In the genomic region with DNA sequence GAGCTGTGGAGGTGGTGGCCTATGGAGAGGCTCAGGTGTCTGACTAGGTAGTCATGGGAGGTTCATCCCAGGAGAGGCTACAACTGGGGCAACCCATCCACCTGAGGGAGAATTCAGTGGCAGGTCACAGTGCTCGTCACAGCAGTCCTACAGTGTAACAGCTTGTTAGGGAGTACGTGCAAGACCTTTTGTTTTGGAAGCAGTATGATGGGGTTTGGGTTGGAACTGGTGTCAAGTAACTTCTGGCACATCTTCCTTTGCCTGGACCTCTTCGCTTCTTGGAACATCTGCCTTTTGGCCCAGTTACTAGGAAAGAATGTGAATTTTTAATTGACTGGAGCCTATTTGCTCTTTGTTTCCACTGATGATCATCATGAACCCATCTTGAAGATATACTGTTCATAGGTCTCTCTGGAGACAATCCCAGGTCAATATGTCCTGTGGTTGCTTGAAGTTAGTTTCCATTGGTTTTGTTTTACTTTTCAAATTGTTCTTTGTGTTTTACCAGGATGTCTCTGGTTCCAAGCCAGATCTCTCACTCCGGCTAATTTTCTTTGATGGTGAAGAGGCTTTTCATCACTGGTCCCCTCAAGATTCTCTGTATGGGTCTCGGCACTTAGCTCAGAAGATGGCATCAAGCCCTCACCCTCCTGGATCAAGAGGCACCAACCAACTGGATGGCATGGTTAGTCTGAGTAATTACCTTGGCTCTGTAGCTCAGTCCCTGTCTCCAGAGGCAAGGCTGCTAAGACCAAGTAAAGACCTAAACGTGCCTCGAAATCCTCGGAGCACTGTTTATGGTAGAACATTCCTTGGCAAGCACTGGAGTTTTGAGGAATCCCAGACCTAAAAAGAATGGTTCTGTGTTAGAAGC, we compare ENCODE assay signal across 24 mouse cellular contexts. TPM values are rescaled to one million over a fixed set of nuclear protein-coding genes. Genes with fewer than 3 reads are reported as not detected.
DNase-seq lines count a peak whose midpoint lies in the region; ATAC-seq and TF ChIP-seq lines count a peak whose summit lies in the region.
"Had no signal": no experiment of that assay in that cellular context is flagged by ENCODE, and none has a peak within 500 bp of the region (broad histone marks: within the 10 kb centered on the region; RNA-seq: fewer than 3 reads in every experiment).

No protein-coding gene starts in this region.

- no peak overlapping the region for H3K9ac ChIP-seq in embryonic facial prominence, embryonic 14.5 days (ENCODE audit: low read depth, low read length)
- no peak overlapping the region for H3K9ac ChIP-seq in lung, embryonic 14.5 days
- no peak overlapping the region for H3K9ac ChIP-seq in stomach, embryonic 16.5 days (ENCODE audit: low read length)
- H3K9ac ChIP-seq in forebrain, embryonic 13.5 days, result no peak overlapping the region
- H3K9ac ChIP-seq: liver, embryonic 13.5 days; midbrain, embryonic 15.5 days; neural tube, embryonic 12.5 days had no signal

- no peaks in the 10 kb centered on the region for H3K27me3 ChIP-seq in embryonic facial prominence, embryonic 14.5 days (replicated peaks; ENCODE audit: control insufficient read depth, insufficient read depth, low read length)
- H3K27me3 ChIP-seq in embryonic facial prominence, embryonic 10.5 days (replicated peaks; ENCODE audit: low read depth, poor library complexity, severe bottlenecking), result no peaks in the 10 kb centered on the region
- no peaks in the 10 kb centered on the region for H3K27me3 ChIP-seq in lung, embryonic 14.5 days (ENCODE audit: insufficient read depth, low read length)
- no peaks in the 10 kb centered on the region for H3K27me3 ChIP-seq in stomach, embryonic 16.5 days (ENCODE audit: control insufficient read depth, insufficient read depth, low read length)
- H3K27me3 ChIP-seq in forebrain, embryonic 13.5 days, result no peaks in the 10 kb centered on the region
- H3K27me3 ChIP-seq: liver, embryonic 13.5 days; midbrain, embryonic 15.5 days; neural tube, embryonic 12.5 days had no signal

- no peaks in the 10 kb centered on the region for H3K36me3 ChIP-seq in embryonic facial prominence, embryonic 14.5 days (ENCODE audit: control insufficient read depth, insufficient read depth, low read length)
- no peaks in the 10 kb centered on the region for H3K36me3 ChIP-seq in embryonic facial prominence, embryonic 10.5 days (replicated peaks)
- H3K36me3 ChIP-seq in lung, embryonic 14.5 days (ENCODE audit: insufficient read depth), result no peaks in the 10 kb centered on the region
- no peaks in the 10 kb centered on the region for H3K36me3 ChIP-seq in stomach, embryonic 16.5 days (ENCODE audit: control insufficient read depth, insufficient read depth, low read length)
- H3K36me3 ChIP-seq in forebrain, embryonic 13.5 days (ENCODE audit: poor library complexity, severe bottlenecking), result no peaks in the 10 kb centered on the region
- H3K36me3 ChIP-seq: hindbrain, embryonic 10.5 days; liver, embryonic 13.5 days; midbrain, embryonic 15.5 days; neural tube, embryonic 12.5 days had no signal

- H3K4me3 ChIP-seq in embryonic facial prominence, embryonic 14.5 days (ENCODE audit: low read depth, low read length), result no peak overlapping the region
- no peak overlapping the region for H3K4me3 ChIP-seq in embryonic facial prominence, embryonic 10.5 days
- H3K4me3 ChIP-seq in lung, embryonic 14.5 days (ENCODE audit: low read depth, low read length), result no peak overlapping the region
- no peak overlapping the region for H3K4me3 ChIP-seq in stomach, embryonic 16.5 days (replicated peaks; ENCODE audit: low read length)
- no peak overlapping the region for H3K4me3 ChIP-seq in forebrain, embryonic 13.5 days
- H3K4me3 ChIP-seq: hindbrain, embryonic 10.5 days; left cerebral cortex, adult 2 months; liver, embryonic 13.5 days; midbrain, embryonic 15.5 days; neural tube, embryonic 12.5 days had no signal

- H3K4me1 ChIP-seq in embryonic facial prominence, embryonic 14.5 days (ENCODE audit: control insufficient read depth, insufficient read depth, low read length), result no peaks in the 10 kb centered on the region
- H3K4me1 ChIP-seq in embryonic facial prominence, embryonic 10.5 days, result no peaks in the 10 kb centered on the region
- 0 out of 2 replicates have a peak, but pooled peaks cover 5% of the 10 kb centered on the region for H3K4me1 ChIP-seq in lung, embryonic 14.5 days (ENCODE audit: insufficient read depth)
- peaks cover 4% of the 10 kb centered on the region; the same call in 1 of the 2 replicates for H3K4me1 ChIP-seq in stomach, embryonic 16.5 days (ENCODE audit: control insufficient read depth, insufficient read depth, low read length)
- no peaks in the 10 kb centered on the region for H3K4me1 ChIP-seq in forebrain, embryonic 13.5 days
- H3K4me1 ChIP-seq: hindbrain, embryonic 10.5 days; liver, embryonic 13.5 days; midbrain, embryonic 15.5 days; neural tube, embryonic 12.5 days had no signal

- H3K27ac ChIP-seq in embryonic facial prominence, embryonic 14.5 days (replicated peaks; ENCODE audit: low read depth, low read length), result no peak overlapping the region
- H3K27ac ChIP-seq in embryonic facial prominence, embryonic 10.5 days (replicated peaks), result no peak overlapping the region
- no peak overlapping the region for H3K27ac ChIP-seq in lung, embryonic 14.5 days (ENCODE audit: low read depth)
- H3K27ac ChIP-seq in stomach, embryonic 16.5 days (ENCODE audit: low read length), result peak overlapping the region; percentile 85
- no peak overlapping the region for H3K27ac ChIP-seq in forebrain, embryonic 13.5 days
- H3K27ac ChIP-seq: hindbrain, embryonic 10.5 days; hindbrain, postnatal 0 days; left cerebral cortex, adult 2 months; liver, embryonic 13.5 days; macrophage; midbrain, embryonic 15.5 days; neural tube, embryonic 12.5 days had no signal

- H3K4me2 ChIP-seq in embryonic facial prominence, embryonic 14.5 days (ENCODE audit: low read depth, low read length), result no peak overlapping the region
- H3K4me2 ChIP-seq in lung, embryonic 14.5 days, result no peak overlapping the region
- H3K4me2 ChIP-seq in stomach, embryonic 16.5 days (ENCODE audit: low read depth, low read length), result no peak overlapping the region
- no peak overlapping the region for H3K4me2 ChIP-seq in forebrain, embryonic 13.5 days
- H3K4me2 ChIP-seq: heart, embryonic 11.5 days; liver, embryonic 13.5 days; midbrain, embryonic 15.5 days; neural tube, embryonic 12.5 days had no signal

- TF ChIP-seq CTCF in lung, embryonic 14.5 days (IDR thresholded peaks at IDR 0.05; ENCODE audit: low read depth), result no peak

- 78% methylated on average over 8 of the region's 8 CpGs for WGBS in embryonic facial prominence, embryonic 14.5 days
- WGBS in embryonic facial prominence, embryonic 10.5 days, result 88% methylated on average over 8 of the region's 8 CpGs
- WGBS in lung, embryonic 14.5 days, result 66% methylated on average over 8 of the region's 8 CpGs
- WGBS in stomach, embryonic 16.5 days, result 50% methylated on average over 8 of the region's 8 CpGs
- WGBS in forebrain, embryonic 13.5 days, result 89% methylated on average over 8 of the region's 8 CpGs

- ATAC-seq in embryonic facial prominence, embryonic 14.5 days (ENCODE audit: low read depth), result no peak
- ATAC-seq in lung, embryonic 14.5 days (ENCODE audit: insufficient read depth), result peak; percentile 74
- peak; percentile 90 for ATAC-seq in stomach, embryonic 16.5 days (ENCODE audit: insufficient read depth, low FRiP score)
- ATAC-seq in forebrain, embryonic 13.5 days, result no peak
- ATAC-seq: forebrain, embryonic 16.5 days; hindbrain, postnatal 0 days; midbrain, embryonic 15.5 days had no signal

- peak; percentile 55 for DNase-seq in embryonic facial prominence, embryonic 14.5 days (ENCODE audit: low spot score)
- DNase-seq in embryonic facial prominence, embryonic 10.5 days (ENCODE audit: low spot score), result no peak
- DNase-seq in lung, embryonic 14.5 days, result peak; percentile 77
- DNase-seq in lung, postnatal 4 days, result no peak
- peak; percentile 30 for DNase-seq in lung, postnatal 10 days
- DNase-seq in layer of hippocampus, adult 8-10 months (ENCODE audit: low spot score in 2 of 2), result no peak
- DNase-seq: adrenal gland, postnatal 10 days; cerebellum, adult 8-10 months; gastrocnemius, postnatal 14 days; kidney, adult 8-10 months; kidney, postnatal 25 days; layer of hippocampus, adult 9-11 months; left cerebral cortex, postnatal 4 days; liver, embryonic 13.5 days had no signal

- no peaks in the 10 kb centered on the region for H3K9me3 ChIP-seq in embryonic facial prominence, embryonic 14.5 days (ENCODE audit: control insufficient read depth, low read length)
- H3K9me3 ChIP-seq in embryonic facial prominence, embryonic 10.5 days, result no peaks in the 10 kb centered on the region
- no peaks in the 10 kb centered on the region for H3K9me3 ChIP-seq in lung, embryonic 14.5 days (ENCODE audit: low read depth, low read length)
- H3K9me3 ChIP-seq in stomach, embryonic 16.5 days (replicated peaks; ENCODE audit: control insufficient read depth, low read length), result no peaks in the 10 kb centered on the region
- H3K9me3 ChIP-seq in forebrain, embryonic 13.5 days (replicated peaks), result no peaks in the 10 kb centered on the region
- H3K9me3 ChIP-seq: hindbrain, embryonic 10.5 days; liver, embryonic 13.5 days; midbrain, embryonic 15.5 days; neural tube, embryonic 12.5 days had no signal

RNA-seq across cellular contexts. Expression of gene Qpct, which starts 25.5 kb away (rescaled TPM):
- polyA plus RNA-seq in embryonic facial prominence, embryonic 14.5 days (2014; fragmentation: Nextera tagmentation; extraction: Ambion mirVana), result 14.0 and 18.1 TPM in 2 replicates
- polyA plus RNA-seq in embryonic facial prominence, embryonic 10.5 days (2016; fragmentation: Nextera tagmentation; extraction: Ambion mirVana), result 2.9 and 3.6 TPM in 2 replicates
- 8.0 and 8.9 TPM in 2 replicates for polyA plus RNA-seq in lung, embryonic 14.5 days (2014; fragmentation: Nextera tagmentation; extraction: Ambion mirVana)
- polyA plus RNA-seq in stomach, embryonic 16.5 days (2015; fragmentation: Nextera tagmentation; extraction: Ambion mirVana), result 16.3 and 18.4 TPM in 2 replicates
- 10 to 100 TPM; 11.6 to 17.3 (median 13.2) TPM for total RNA-seq in layer of hippocampus, adult 8-10 months (2022)
- 8.1 and 8.8 TPM in 2 replicates for polyA plus RNA-seq in forebrain, embryonic 13.5 days (2015; fragmentation: Nextera tagmentation; extraction: Ambion mirVana)

RNA-seq across cellular contexts. Expression of gene Prkd3, which starts 56.6 kb away (rescaled TPM):
- polyA plus RNA-seq in embryonic facial prominence, embryonic 14.5 days (2014; fragmentation: Nextera tagmentation; extraction: Ambion mirVana), result 42.3 and 49.2 TPM in 2 replicates
- polyA plus RNA-seq in embryonic facial prominence, embryonic 10.5 days (2016; fragmentation: Nextera tagmentation; extraction: Ambion mirVana), result 52.4 and 54.3 TPM in 2 replicates
- polyA plus RNA-seq in lung, embryonic 14.5 days (2014; fragmentation: Nextera tagmentation; extraction: Ambion mirVana), result 52.4 and 52.6 TPM in 2 replicates
- 32.9 and 35.7 TPM in 2 replicates for polyA plus RNA-seq in stomach, embryonic 16.5 days (2015; fragmentation: Nextera tagmentation; extraction: Ambion mirVana)
- total RNA-seq in layer of hippocampus, adult 8-10 months (2022), result 10 to 100 TPM; 13.5 to 16.7 (median 15.2) TPM
- 33.8 and 35.7 TPM in 2 replicates for polyA plus RNA-seq in forebrain, embryonic 13.5 days (2015; fragmentation: Nextera tagmentation; extraction: Ambion mirVana)

Comparison
In these comparisons a context has a peak if more than half of its experiments do, and no peak if none do; other contexts are left out.
1. DNase-seq: peak in embryonic facial prominence, embryonic 14.5 days (single experiment), lung, embryonic 14.5 days (single experiment) and lung, postnatal 10 days (single experiment); none in embryonic facial prominence, embryonic 10.5 days (single experiment), lung, postnatal 4 days (0 of 2) and layer of hippocampus, adult 8-10 months (0 of 2).
2. ATAC-seq: peak in lung, embryonic 14.5 days (single experiment) and stomach, embryonic 16.5 days (single experiment); none in embryonic facial prominence, embryonic 14.5 days (single experiment) and forebrain, embryonic 13.5 days (single experiment).